Mouse (Mus musculus) olfactory bulb, adult 2 months (tissue): ENCODE measurements at regions not wholly inside any gene's neighbourhood (a gene's known extent, or its start where the extent isn't known, plus 50 kb on each side); places are given as distances from the start of the nearest gene placed in this dataset.

ENCODE experiments used
- H3K27ac ChIP-seq: fragments of 200-500 bp; 2 replicates; pipeline ENCODE4 v1.5.1; 2012; ENCODE audit warnings: low read depth, low read length; ENCODE audit not compliant: insufficient read depth
- H3K4me1 ChIP-seq: fragments of 200-500 bp; 2 replicates; pipeline ENCODE4 v1.6.1; 2012; ENCODE audit warnings: low read length; ENCODE audit not compliant: control insufficient read depth, insufficient read depth
- H3K4me3 ChIP-seq: fragments of 200-500 bp; 2 replicates; pipeline ENCODE4 v1.5.1; 2012; ENCODE audit warnings: mild to moderate bottlenecking, low read depth, low read length, moderate library complexity; ENCODE audit not compliant: insufficient read depth
- CTCF ChIP-seq: fragments of 200-500 bp; IDR thresholded peaks from 2 replicates; pipeline ENCODE4 v1.5.1; 2012; ENCODE audit warnings: low read depth, mild to moderate bottlenecking, low read length, moderate library complexity; ENCODE audit not compliant: insufficient read depth
- POLR2A ChIP-seq: fragments of 200-500 bp; IDR thresholded peaks from 2 replicates; pipeline ENCODE4 v1.6.1; 2012; ENCODE audit warnings: mild to moderate bottlenecking, low read depth, low read length, moderate library complexity; ENCODE audit not compliant: insufficient read depth
- WGBS: fragments of 180-500 bp; shearing (Covaris S2); methylation state at CpG from one replicate; pipeline ENCODE4 v1.1.7; 2018; 5-methylcytosine and 5-hydroxymethylcytosine counted together

GRCm38 (mm10) chrX:12827299-12827872 is 65.5 kb upstream of the Med14 start:
- WGBS: 82% methylated on average over 4 of the region's 4 CpGs
- H3K4me3 ChIP-seq: no peak overlapping the region
- H3K4me1 ChIP-seq: no peaks in the 10 kb centered on the region
- no peak overlapping the region for H3K27ac ChIP-seq
- TF ChIP-seq CTCF (no peak), POLR2A (no peak)

- H3K4me3 ChIP-seq: no peak overlapping the region
- no peak overlapping the region for H3K27ac ChIP-seq
- 85% methylated on average over 4 of the region's 4 CpGs for WGBS
- TF ChIP-seq CTCF: no peak
- no peak for TF ChIP-seq POLR2A
- no peaks in the 10 kb centered on the region for H3K4me1 ChIP-seq
Observed at GRCm38 (mm10) chrX:12826646-12827045, 64.8 kb upstream of the Med14 start.

- Histone ChIP-seq H3K4me3 (no peak overlapping the region), H3K4me1 (no peaks in the 10 kb centered on the region), H3K27ac (no peak overlapping the region)
- TF ChIP-seq POLR2A (no peak), CTCF (no peak)
- 87% methylated on average over 2 of the region's 2 CpGs for WGBS
Observed at GRCm38 (mm10) chrX:12825262-12825661, 63.4 kb upstream of the Med14 start.

GRCm38 (mm10) chrX:12824497-12824896 is 62.6 kb upstream of the Med14 start:
- Histone ChIP-seq H3K4me1 (no peaks in the 10 kb centered on the region), H3K27ac (no peak overlapping the region), H3K4me3 (no peak overlapping the region)
- TF ChIP-seq CTCF: no peak
- 83% methylated on average over 5 of the region's 5 CpGs for WGBS

- Histone ChIP-seq H3K27ac (no peak overlapping the region), H3K4me3 (no peak overlapping the region), H3K4me1 (no peaks in the 10 kb centered on the region)
- 65% methylated on average over 10 of the region's 10 CpGs for WGBS
- no peak for TF ChIP-seq POLR2A
Observed at GRCm38 (mm10) chrX:12822777-12823176, 60.9 kb upstream of the Med14 start.

GRCm38 (mm10) chrX:12813083-12813660 is 51.3 kb upstream of the Med14 start:
- 92% methylated on average over 6 of the region's 6 CpGs for WGBS
- no peak for TF ChIP-seq CTCF
- TF ChIP-seq POLR2A: no peak
- Histone ChIP-seq H3K27ac (no peak overlapping the region), H3K4me3 (no peak overlapping the region), H3K4me1 (no peaks in the 10 kb centered on the region)
